Mouse (Mus musculus) heart, adult 18-20 months (tissue): ENCODE measurements around the gene Cdyl. TPM values are rescaled to one million over a fixed set of nuclear protein-coding genes. Genes with fewer than 3 reads are reported as not detected.
A peak's percentile ranks its signal among the peaks of the same experiment; 100 is the strongest.

Experiments
- DNase-seq, 2 experiments: peaks; one replicate each; pipeline ENCODE4 v3.0.0; 2021 to 2022; ENCODE audit warnings: mixed read lengths in 1 of 2
- total RNA-seq, 2 experiments: library from RNA; stranded (reverse); gene quantifications; 2 replicates each; pipeline ENCODE4 v1.2.3; 2021

Gene Cdyl
- total RNA-seq, 2 experiments from 2014 or later = 6.4 to 8.6 TPM

DNA sequence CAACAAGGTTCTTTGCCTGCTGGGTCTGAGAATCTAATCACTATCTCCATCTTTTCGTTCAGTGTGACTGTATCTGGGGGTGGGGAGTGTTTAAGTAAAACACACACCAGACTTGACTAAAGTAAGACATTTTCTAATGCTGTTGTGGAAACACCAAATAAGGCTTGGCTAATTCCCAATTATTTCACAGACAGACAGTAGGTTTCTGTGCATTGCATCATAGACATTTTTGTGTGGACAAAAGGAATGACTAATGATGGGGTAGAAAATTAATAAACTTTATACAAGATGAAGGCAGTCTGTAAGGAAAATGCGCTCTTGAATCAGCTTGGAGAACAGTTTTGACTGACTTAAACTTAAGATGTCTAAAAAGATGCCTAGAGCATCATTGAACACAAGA, 100.7 kb downstream of the Cdyl start:
- DNase-seq = no peak

DNA sequence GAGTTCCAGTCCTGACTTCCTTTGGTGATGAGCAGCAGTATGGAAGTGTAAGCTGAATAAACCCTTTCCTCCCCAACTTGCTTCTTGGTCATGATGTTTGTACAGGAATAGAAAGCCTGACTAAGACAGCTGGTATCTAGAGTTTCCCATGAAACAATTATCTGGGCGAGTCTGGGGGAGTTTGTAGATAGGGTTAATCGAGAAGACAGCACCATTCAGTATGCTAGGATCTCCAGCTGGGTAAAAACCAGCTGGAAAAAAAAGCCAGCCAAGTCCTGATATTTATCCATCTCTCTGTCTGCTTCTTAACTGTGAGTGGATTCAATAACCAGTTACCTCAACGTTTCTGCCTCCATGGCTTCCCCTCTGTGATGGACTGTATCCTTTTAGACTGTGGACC, 104.9 kb downstream of the Cdyl start:
- DNase-seq = no peak

DNA sequence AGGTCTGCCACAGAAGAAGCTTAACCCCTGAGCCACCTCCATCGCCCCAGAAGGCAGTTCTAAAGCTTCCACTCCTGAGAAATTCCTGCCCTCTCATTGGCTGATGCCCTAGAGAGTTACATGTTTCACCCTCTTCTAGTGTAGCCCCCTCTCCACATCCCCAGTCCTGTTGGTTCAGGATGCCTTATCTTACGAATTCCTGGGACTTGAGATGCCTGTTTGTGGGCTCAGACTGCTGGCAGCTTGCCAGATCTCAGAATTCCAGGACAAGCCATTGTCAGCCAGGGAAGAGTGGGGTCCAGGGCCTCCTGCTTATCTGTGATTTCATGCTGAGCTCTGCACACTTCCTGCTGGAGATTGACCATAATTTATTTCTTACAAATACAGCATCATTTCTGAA, 106.2 kb downstream of the Cdyl start:
- DNase-seq = no peak

DNA sequence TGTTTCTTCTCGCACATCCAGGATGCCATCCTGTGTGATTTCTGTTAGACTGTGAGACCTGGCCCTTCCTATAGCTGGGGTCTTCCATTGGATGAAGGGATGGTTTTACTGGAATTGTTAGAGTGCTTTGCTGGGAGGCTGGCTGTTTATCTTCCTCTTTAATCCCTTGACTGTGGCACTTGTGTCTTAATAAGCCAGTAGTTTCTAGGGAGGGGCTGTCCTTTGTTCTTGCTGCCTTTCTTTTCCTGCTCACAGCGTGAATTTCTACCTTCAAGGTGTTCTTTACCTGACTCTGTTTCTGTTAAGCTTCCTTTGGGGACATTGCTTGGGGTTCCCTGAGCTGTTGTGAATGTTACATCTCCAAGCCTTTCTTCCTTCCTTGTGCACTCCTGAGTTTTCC, 110.0 kb downstream of the Cdyl start:
- DNase-seq = no peak

DNA sequence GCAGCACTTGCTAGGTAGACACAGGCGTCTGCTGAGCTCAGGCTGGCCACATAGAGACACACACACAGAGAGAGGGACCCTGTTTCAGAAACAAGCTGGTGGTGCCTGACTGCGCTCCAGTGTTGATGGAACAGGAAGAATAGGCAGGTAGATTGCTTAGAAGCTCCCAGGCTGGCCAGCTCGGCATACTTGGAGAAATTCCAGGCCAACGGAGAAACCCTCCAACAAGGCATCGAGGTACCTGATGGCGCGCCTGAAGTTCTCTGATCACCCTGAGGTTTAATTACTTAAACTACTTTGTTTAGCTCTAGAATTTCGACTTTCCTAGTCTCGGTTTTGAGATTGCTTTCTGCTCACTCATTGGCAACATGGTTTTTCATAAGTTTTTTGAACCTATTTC, 110.8 kb downstream of the Cdyl start:
- no peak for DNase-seq

DNA sequence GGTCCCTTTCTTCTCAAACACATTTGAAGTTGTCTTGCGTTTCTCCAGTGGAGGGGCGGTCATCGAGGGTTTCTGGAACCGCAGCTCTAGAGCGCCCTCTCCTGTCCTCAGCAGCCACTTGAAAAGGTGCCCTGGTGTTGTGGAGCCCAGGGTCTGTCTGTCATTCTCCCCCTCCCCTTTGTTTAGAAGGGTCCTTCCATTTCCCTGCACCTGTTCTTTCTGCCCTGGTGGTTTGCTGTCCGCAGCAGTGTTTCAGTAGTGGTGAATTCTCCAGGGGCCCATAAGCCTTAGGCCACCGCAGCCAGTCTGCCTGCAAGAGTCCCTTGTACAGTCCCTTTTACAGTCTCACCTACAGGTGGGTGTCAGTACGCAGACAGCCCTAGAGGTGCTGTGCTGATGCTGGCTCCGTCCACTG, 112.3 kb downstream of the Cdyl start:
- DNase-seq = peak; percentile 15 to 49

DNA sequence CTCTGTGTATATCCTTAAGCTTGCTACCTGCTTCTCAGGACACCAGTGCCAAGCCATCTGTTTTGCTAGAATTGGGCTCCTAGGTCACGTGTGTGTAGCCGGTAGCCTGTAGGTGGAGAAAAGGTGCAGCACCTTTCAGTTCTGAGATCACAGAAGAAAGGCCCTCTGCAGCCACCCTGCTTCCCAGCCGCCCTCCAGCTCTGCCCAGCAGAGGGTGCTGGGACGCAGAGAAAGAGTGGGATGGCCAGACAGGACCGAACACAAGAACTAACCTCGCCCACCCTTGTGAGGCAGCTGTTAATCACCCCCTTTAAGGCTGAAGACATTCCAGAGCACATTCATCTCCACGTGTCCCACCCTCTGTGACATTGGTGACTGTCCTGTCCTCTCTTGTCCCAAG, 114.1 kb downstream of the Cdyl start:
- DNase-seq = peak in 1 of 2 experiments; percentile 28

DNA sequence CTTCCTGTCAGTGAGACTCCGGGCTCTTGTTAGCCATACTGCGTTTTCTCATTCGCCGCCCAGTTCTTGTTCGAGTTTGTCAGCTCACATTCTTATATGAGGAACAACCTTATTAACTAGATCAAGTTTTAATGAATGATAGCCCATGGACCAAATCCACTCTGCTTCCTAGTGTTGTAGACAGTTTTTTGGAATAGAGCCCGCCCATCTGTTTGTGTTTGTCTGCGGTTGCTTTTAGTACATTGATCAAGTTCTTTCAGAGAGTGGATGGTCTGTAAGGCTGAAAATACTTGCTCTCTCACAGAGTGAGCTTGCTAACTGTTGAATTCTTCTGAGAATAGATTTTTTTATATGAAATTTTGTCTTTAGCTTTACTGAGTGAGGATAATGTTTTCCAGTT, 116.5 kb downstream of the Cdyl start:
- no peak for DNase-seq

DNA sequence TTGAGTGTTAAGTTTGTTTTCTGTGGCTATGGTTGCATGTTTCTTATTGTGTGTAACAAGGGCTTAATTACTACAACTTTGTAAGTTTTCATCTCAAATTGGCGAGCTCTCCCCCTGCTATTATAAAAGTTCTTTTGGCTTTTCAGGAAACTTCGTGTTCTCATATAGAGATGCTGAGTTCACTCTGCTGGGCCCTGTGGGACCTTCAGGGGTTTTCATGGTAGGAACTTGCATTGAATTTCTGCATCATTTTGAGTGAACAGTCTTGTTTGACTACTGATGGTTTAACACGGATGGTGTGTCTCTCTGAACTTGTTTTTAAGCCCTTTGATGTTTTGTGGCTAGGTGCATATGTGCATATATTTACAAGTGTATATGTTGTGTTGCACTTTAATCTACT, 121.1 kb downstream of the Cdyl start:
- no peak for DNase-seq

DNA sequence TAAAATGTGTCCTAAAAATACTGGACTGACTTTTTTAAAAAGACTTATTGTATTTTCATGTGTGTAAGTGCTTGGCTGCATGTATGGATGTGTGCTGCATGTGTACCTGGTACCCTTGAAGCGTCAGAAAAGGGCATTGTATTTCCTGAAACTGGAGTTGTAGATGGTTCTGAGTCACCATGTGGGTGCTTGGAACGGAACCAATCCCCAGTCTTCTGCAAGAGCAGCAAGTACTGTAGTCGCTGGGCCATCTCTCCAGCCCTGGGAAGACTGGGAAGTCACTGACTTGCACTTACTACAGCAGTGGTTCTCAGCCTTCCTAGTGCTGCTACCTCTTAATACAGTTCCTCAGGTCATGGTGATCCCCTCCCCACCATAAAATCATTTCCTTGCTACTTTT, 122.1 kb downstream of the Cdyl start:
- no peak for DNase-seq

DNA sequence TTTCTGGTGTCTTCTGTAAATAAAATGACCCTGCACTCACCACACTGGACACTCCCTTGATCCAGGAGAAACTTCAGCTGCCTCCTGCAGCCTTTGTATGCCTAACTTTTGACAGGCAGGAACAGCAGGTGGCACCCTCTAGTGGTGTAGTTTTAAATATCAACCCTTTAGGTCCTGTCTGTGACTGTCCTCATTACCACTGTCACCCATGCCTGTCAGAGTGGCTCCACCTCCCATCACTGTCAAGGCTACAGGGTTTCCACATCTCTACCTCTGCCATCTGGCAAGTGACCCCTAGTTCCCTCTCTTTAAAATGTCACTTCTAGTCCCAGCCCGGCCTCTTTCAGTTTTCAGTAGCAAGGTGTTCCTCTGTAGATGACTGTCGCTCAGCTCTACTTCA, 123.3 kb downstream of the Cdyl start:
- DNase-seq = peak; percentile 47 to 77

DNA sequence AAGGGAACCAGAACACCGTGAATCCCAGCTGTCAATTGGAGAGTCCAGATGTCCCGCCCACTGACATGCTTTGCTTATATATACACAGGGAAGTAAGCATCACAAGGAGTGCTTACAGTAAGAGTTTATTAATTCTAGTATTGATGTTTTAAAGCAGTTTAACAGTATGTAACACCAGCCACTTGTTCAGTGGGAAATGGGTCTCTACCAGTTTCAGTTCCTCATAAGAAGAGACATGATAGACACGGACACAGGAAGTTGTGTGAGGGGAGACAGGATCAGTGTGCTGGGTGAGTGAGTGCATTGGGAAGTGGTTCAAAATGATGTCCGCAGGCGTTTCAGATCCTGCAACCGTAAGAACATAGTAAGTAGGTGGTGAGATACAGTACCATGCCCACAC, 123.9 kb downstream of the Cdyl start:
- peak in 1 of 2 experiments; percentile 47 for DNase-seq

DNA sequence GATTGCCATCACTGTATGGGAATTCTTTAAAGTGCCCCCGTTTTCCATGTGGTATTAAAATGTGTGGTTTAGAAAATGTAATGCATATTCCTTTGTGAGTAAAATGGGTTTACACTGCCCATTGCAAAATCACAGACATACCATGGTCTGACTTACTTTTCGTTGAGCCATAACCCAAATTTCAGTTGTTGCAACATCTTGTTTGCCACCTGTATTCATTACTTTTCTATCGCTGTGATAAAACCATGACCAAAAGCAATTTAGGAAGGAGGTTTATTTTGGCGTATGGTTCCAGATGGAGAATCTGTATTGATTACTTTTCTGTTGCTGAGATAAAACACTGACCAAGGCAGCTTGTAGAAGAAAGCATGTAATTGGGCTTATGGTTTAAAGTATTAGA, 124.6 kb downstream of the Cdyl start:
- no peak for DNase-seq

DNA sequence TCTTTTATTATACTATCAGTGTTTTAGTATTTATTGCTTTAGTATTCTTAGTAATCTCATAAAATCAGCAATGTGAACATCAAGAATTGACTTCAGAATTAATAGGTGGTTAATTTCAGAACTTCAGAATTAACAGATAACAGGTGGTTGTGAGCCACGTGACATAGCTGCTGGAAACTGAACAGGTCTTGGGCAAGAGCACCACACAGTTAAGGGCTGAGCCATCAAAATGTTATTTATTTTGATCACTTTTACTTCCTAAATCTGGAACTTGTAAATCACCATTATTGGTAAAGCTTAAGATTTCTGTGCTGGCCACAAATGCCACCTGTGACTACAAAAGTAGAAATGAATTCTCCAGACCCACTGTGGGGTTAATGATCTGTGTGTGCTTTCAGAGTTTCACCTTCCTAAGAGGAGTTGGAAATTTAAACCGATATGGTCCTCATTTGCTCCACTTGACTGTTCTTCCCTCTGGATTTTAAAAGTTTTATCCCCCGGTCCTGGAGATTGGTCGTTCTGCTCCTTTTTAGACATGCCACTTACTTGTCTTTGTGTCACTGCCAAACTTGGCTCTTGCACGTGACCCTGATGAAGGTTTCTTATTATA, 125.8 kb downstream of the Cdyl start:
- no peak for DNase-seq

DNA sequence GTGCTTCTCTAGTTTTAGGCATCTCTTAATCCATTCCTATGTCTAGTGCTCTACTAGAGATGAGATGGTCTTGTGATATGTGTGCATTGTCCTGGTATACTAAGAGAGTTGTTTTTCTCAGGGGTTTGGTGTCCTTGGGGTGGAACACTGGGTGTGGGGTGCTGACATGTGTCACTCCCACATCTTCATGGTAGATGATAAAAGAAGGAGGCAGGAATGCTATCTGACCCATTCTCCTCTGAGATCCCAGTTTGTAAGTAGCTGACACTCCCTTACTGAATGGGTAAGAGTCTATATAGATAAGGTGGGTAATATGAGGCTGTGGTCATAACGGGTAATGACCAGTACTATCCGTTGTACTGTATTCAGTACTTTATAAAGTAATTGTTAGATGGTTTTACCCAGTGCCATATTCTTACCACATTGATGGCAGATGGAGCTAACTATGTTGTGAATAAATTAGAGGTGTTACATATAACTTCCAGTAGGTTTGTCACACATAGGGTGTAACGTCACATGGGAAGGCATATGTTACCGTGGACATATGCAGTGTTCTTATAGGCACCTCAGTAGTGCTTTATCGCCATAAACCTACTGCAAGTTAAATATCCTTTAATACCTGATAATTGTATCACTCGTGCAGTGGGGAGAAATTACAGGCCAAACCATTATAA, 127.2 kb downstream of the Cdyl start:
- no peak for DNase-seq

DNA sequence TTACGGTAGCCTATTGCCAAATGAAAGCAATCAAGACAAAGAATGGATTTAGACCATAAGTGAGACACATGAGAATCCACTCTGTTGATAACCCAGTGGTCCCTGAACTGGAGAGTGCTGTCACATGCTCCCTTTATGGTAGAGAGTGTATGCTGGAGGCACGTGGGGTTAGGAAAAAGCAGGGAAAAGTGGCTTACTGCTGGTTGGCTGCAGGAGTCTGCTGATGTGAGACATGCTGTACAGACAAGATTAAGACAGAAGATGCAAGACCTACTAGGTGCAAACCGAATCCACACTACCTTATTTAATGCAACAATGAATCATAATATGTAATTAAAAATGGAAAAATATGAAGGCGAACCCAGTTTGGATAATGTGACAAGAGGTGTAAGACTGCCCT, 129.9 kb downstream of the Cdyl start:
- DNase-seq = no peak

DNA sequence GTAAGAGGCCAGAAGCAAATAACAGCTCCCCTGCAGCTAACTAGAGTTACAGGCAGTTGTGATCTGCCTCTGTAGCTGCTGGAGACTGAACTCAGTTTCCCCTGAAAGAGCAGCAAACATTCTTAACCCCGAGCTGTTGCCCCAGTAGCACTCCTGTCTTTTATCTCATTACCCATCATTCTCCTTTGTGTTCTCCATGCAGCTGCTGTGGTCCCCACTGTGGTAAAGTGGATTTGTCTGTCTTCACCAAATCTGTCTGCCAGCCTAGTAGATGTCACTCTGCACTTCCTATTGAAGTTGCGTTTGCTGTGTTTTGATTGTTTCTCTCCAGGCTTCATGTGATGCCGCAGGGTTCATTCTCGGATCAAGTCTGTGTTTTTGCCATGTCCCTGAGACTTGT, 130.8 kb downstream of the Cdyl start:
- DNase-seq = no peak

DNA sequence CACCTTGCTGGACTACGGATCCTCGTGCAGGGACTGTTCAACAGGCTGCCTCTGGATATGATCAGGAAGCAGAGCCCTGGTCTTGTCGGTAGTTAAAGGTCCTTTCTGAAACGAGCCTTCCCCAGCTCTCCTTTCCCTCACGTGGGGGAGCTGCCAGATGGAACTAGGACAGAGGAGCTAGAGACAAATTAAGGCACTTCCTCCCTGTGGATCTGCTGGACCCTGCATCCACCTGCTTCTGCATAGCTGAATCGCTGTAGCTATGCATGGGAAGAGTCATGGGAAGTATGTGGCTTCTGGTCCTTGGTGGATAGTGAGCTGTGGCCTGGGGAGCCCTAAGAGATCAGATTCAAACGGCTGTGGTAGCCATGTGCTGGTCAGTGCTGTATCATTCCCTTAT, 134.7 kb downstream of the Cdyl start:
- no peak for DNase-seq

DNA sequence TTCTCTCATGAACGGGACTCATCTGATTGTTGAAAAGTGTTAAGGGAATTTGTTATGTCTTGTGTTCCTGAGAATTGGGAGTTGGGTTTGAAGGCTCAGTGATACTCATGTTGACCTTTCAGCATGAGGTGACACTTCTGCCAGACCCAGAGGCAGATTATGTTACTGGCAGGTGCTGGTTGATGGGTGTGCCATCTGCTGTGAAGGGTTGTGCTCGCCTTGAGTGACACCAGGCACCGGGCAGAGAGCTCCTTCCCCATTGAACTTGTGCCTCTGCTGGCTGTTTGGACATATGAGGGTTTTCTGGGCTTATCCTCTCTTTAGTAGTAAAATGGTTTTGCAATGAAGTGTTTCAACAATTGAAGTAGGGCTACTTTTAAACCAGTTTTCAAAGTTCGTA, 135.1 kb downstream of the Cdyl start:
- DNase-seq = no peak

DNA sequence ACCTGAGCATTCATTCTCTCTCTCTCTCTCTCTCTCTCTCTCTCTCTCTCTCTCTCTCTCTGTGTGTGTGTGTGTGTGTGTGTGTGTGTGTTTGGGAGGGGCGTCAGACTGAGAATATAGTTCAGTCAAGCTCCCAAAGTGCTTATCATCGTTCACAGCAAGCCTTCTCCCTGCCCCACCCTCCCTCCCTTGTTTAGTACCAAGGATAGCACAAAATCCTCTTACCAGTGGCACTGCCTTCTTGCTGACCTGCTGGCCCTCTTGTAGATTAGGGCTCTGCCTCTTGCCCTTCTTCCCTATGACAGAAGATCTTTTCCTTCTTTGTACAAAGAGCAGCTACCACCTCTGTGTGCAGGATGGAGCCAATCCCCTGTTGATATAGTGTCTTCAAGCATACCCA, 136.3 kb downstream of the Cdyl start:
- DNase-seq = no peak

DNA sequence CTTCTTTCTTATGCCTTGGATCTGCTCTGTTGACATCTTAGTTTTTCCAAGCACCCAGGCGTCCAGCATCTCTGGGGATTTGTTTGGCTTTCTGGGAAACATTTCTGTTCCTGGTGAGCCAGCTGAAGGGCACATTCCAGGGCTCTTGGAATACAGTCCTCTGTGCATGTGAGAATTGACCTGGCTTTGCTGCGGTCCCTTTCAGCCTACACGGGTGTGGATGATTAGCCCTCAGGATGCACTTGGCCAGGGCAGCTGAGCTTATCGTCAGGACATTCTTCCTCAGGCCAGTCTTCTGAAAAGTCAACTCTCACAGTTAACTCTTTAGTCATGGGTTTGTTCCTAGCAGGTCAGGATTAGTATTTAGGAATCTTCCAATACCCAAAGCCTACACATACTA, 136.7 kb downstream of the Cdyl start:
- peak; percentile 28 to 45 for DNase-seq

DNA sequence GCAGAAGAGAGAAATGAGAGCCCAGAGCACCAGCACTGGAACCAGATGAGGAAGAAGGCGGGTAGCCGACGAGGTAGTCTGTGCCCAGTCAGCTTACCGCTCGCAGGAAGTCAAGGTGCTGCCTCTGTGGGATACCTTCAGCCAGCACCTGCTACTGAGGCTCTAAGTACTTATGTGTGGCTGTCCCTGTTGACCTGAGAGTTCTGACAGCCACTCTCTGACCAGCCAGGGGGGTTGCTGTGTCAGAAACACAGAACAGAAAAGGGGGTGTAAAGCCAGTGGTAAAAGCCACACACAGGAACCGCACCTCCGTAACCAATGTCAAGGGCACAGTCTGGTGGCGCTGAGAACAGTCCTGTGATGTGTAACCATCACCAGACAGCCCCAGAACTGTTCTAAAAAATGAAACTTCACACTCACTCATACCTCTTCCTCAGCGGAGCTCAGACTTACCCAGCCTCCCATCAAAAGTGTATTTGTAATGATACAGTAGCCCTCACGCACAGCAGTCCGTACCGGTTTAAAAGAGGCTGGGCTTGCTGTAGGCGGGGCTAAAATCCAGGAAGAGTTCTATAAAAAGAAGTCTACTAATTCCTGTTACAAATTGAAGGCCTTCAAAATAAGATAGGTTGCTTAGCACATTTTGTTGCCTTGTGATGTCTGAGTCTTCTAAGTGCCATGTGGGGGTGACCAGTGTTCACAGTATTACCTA, 138.3 kb downstream of the Cdyl start:
- DNase-seq = no peak

DNA sequence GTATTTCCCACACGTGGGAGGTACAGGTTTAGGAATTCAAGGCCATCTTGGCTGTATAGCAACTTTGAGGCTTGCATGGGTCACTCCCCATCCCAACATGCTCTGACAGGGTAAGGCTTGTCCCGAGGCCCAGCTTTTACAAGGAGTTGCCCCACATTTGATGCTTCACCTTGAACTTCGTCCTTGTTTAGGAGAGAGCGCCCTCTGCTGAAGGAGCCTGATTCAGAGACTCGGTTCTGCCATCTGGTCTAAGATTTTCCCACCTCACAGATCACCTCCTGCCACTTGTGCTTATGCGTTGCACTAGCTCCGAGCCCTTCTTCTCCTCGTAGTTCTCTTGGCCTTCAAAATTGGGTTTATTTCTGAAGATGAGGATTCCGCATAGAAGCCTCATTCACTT, 139.0 kb downstream of the Cdyl start:
- peak; percentile 16 to 68 for DNase-seq

DNA sequence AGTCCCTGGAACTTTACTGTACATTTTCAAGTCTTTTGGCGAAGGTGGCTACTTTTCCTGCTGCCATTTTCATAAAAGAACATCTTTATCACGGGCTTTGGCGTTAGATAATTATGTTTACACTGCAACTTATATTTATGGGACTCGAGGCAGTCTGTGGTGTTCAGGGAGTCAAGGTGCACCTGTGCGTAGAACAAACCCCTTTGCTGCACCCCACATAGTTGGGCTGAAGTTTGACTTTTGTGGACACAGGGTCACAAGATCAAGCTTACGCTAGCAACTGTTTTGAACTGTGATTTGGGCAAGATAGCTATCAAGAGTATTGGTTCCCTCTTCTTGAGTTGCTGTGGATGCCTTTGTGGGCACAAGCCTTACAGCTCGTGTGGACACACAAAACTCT, 140.6 kb downstream of the Cdyl start:
- DNase-seq = no peak
